Mouse (Mus musculus) liver, adult 2 months (tissue): Measurements from ENCODE around the gene Ankub1.

Experiments
- CTCF ChIP-seq: fragments of 200-500 bp; IDR thresholded peaks from 2 replicates; pipeline ENCODE4 v1.5.1; 2011; ENCODE audit warnings: low read depth, low read length, control low read depth
- POLR2A ChIP-seq: fragments of 200-500 bp; IDR thresholded peaks from 2 replicates; pipeline ENCODE4 v1.6.1; 2011; ENCODE audit warnings: low read length, control low read depth; ENCODE audit not compliant: insufficient read depth; ENCODE audit errors: extremely low read depth

- TF ChIP-seq CTCF (no peak), POLR2A (no peak)
Measured at GRCm38 (mm10) chr3:57696779-57697178, 4.2 kb upstream of the Ankub1 start.
